Mouse (Mus musculus): ENCODE results near the gene Tmco1. TPM values are rescaled to one million over a fixed set of nuclear protein-coding genes. Genes with fewer than 3 reads are reported as not detected.

Gene Tmco1
- polyA plus RNA-seq (2015; fragmentation: Illumina TruSeq; extraction: RNeasy Lipid Tissue Mini Kit (QIAGEN cat#74804); ENCODE audit: insufficient read depth, low replicate concordance) = 125 TPM

DNA sequence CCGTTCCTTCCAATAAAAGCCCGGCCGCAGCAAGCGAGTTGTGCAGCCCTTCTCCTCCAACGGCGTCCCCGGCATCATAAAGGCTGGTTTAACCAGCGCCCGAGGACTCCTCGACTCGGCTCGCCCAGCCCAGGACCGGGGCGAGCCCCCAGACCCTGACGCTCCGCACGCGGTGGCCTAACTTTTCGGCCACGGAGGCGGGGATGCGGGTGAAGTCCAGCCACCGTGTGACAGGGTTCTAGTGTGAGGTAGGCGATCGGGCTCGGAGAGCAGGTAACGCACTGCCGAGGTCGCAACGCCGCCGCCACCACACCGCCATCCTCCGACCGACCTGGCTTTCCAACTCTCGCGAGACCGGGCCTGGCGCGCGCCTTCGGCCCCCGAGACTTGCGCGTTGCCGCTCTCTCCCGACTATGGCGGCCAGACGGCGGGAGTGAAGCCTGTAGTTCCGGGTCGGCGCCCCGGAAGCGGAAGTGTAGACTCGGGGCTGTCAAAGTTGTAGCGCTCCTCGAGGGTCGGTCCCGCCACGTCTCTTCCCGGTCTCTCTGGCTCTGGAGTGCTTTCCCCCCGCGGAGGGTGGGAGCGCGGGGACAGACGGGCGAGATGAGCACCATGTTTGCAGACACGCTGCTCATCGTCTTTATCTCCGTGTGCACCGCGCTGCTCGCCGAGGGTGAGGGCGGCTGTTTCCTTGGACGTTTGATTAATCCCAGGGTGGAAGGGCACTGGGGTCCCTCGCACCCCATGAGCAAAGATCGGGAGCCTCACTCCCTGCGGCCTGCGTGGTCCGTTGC lies at the start of gene Tmco1:
Gene Tmco1, plus strand, starts transcription at position 118 of the 794 bp plus-strand sequence.

DNA sequence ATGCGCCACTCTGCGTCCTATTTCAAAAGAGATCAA lies 23.0 kb upstream of the Tmco1 start, which contains the start of gene Uck2:
Gene Uck2, minus strand, starts transcription at position 1 of the 36 bp plus-strand sequence.

DNA sequence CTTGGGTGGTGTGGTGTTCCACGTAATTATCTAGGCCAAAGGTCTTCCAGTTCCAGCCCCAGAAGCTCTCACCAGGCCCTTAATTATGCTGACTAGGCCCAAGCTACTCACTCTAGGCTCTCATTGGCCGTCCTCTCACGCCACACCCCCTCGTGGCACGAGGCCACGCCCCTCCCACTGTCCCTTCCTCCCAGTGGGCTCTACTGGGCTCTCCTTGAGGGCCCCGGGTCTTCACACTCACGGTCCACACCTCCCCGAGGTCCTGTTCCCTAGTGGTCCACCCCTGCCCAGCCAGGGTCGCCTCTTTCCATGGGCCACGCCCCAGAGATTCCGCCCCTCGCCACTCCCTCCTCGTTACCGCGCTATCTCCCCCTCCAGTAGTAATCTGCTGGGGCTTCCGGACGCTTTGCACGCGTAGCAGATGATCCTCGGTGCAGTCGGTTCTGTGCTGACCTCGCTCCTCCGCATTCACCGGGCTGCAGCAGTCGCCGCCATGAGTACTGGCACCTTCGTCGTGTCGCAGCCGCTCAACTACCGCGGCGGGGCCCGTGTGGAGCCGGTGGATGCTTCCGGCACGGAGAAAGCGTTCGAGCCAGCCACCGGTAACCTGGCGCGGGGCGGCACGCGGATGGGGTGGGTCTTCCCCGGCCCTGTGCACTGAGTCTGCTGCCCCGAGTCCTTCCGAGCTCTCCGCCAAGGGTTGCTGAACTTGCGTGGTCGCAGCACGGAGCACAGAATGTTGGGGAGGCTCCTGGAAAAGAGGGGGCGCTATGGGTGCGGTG lies 41.8 kb downstream of the Tmco1 start, which contains the start of gene Aldh9a1:
Gene Aldh9a1, plus strand, starts transcription at position 177 of the 782 bp plus-strand sequence.

Other genes starting within 250 kb of the Tmco1 start
- 28.4 TPM for gene Uck2, start 23.1 kb upstream of the Tmco1 start, polyA plus RNA-seq (2015; fragmentation: Illumina TruSeq; extraction: RNeasy Lipid Tissue Mini Kit (QIAGEN cat#74804); ENCODE audit: insufficient read depth, low replicate concordance)
- 43.3 TPM for gene Aldh9a1, start 41.6 kb downstream of the Tmco1 start, polyA plus RNA-seq (2015; fragmentation: Illumina TruSeq; extraction: RNeasy Lipid Tissue Mini Kit (QIAGEN cat#74804); ENCODE audit: insufficient read depth, low replicate concordance)
- 4.7 TPM for gene Mgst3, start 85.5 kb downstream of the Tmco1 start, polyA plus RNA-seq (2015; fragmentation: Illumina TruSeq; extraction: RNeasy Lipid Tissue Mini Kit (QIAGEN cat#74804); ENCODE audit: insufficient read depth, low replicate concordance)
- not detected for gene Lrrc52, start 158.4 kb downstream of the Tmco1 start, polyA plus RNA-seq (2015; fragmentation: Illumina TruSeq; extraction: RNeasy Lipid Tissue Mini Kit (QIAGEN cat#74804); ENCODE audit: insufficient read depth, low replicate concordance)